Mouse (Mus musculus) testis, adult 2 months (tissue): ENCODE data around the gene Matn1.

Source experiments
- CTCF ChIP-seq: fragments of 200-500 bp; IDR thresholded peaks from 2 replicates; pipeline ENCODE4 v1.5.1; 2012; ENCODE audit warnings: low read depth, mild to moderate bottlenecking, inconsistent platforms, low read length, moderate library complexity; ENCODE audit not compliant: control insufficient read depth, insufficient read depth, insufficient replicate concordance
- POLR2A ChIP-seq: fragments of 200-500 bp; IDR thresholded peaks from 2 replicates; pipeline ENCODE4 v1.6.1; 2012; ENCODE audit warnings: low read depth, mild to moderate bottlenecking, inconsistent platforms, low read length, moderate library complexity; ENCODE audit not compliant: control insufficient read depth

GRCm38 (mm10) chr4:130905882-130906281, 38.3 kb upstream of the Matn1 start:
- TF ChIP-seq POLR2A (no peak), CTCF (no peak)
